Mouse (Mus musculus): ENCODE results near the gene Pmpcb. TPM values are rescaled to one million over a fixed set of nuclear protein-coding genes. Genes with fewer than 3 reads are reported as not detected.

Gene Pmpcb
- polyA plus RNA-seq, 1 experiment from 2014 or later = 84.3 TPM

- 98% methylated on average over 2 of the region's 2 CpGs for WGBS
- ATAC-seq (ENCODE audit: insufficient number of reproducible peaks, insufficient read depth, low FRiP score, low read depth) = no peak
Measured at GRCm38 (mm10) chr5:21719209-21719608, 17.7 kb upstream of the Pmpcb start.

GRCm38 (mm10) chr5:21724427-21724826, 12.5 kb upstream of the Pmpcb start:
- Histone ChIP-seq H3K27ac (ENCODE audit: low read length) (peak overlapping the region; percentile 21; the same call in 1 of the 2 replicates), H3K4me1 (ENCODE audit: control insufficient read depth, insufficient read depth, low read length) (no peaks in the 10 kb centered on the region), H3K4me3 (ENCODE audit: low read depth, low read length) (no peak overlapping the region), H3K9ac (replicated peaks; ENCODE audit: low read depth, low read length) (no peak overlapping the region), H3K27me3 (ENCODE audit: control insufficient read depth, insufficient read depth, low read length) (no peaks in the 10 kb centered on the region), H3K4me2 (replicated peaks; ENCODE audit: low read depth, low read length) (no peak overlapping the region), H3K9me3 (ENCODE audit: control insufficient read depth, low read depth, low read length) (no peaks in the 10 kb centered on the region), H3K36me3 (ENCODE audit: control insufficient read depth, insufficient read depth, low read length) (no peaks in the 10 kb centered on the region)
- ATAC-seq (ENCODE audit: insufficient number of reproducible peaks, insufficient read depth, low FRiP score, low read depth) = no peak
- 36% methylated on average over 1 of the region's 1 CpGs for WGBS

More at GRCm38 (mm10) chr5:21719209-21719608, 17.7 kb upstream of the Pmpcb start:
- Histone ChIP-seq H3K9me3 (ENCODE audit: control insufficient read depth, low read depth, low read length) (no peaks in the 10 kb centered on the region), H3K27ac (ENCODE audit: low read length) (no peak overlapping the region), H3K4me1 (ENCODE audit: control insufficient read depth, insufficient read depth, low read length) (no peaks in the 10 kb centered on the region), H3K36me3 (ENCODE audit: control insufficient read depth, insufficient read depth, low read length) (no peaks in the 10 kb centered on the region), H3K4me2 (replicated peaks; ENCODE audit: low read depth, low read length) (no peak overlapping the region), H3K27me3 (ENCODE audit: control insufficient read depth, insufficient read depth, low read length) (no peaks in the 10 kb centered on the region), H3K4me3 (ENCODE audit: low read depth, low read length) (no peak overlapping the region), H3K9ac (replicated peaks; ENCODE audit: low read depth, low read length) (no peak overlapping the region)

DNA sequence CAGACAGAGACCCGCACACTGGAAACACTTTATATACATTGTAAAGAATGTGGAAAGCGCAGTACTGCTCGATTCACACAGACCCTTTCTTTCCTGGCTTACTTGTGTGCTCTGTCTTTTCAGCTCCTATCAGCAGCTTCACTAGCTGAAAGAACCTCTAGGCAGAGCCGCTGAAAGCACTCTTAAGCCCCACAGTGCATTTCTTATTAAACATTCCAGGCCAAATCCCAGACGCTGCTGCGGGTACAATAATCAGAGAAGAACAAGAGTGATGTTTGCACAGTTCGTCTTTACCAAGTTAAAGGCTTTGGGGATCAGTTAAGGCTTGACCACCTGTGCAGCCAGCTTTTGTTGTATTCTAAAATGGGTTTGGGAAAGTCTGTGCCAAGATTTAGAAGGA, 12.1 kb upstream of the Pmpcb start:
- H3K9me3 ChIP-seq (ENCODE audit: control insufficient read depth, low read depth, low read length) = no peaks in the 10 kb centered on the region
- H3K9ac ChIP-seq (replicated peaks; ENCODE audit: low read depth, low read length) = no peak overlapping the region
- no peak for ATAC-seq (ENCODE audit: insufficient number of reproducible peaks, insufficient read depth, low FRiP score, low read depth)
- H3K4me2 ChIP-seq (replicated peaks; ENCODE audit: low read depth, low read length) = no peak overlapping the region
- no peak overlapping the region for H3K4me3 ChIP-seq (ENCODE audit: low read depth, low read length)
- H3K4me1 ChIP-seq (ENCODE audit: control insufficient read depth, insufficient read depth, low read length) = no peaks in the 10 kb centered on the region
- 21% methylated on average over 7 of the region's 7 CpGs for WGBS
- H3K36me3 ChIP-seq (ENCODE audit: control insufficient read depth, insufficient read depth, low read length) = no peaks in the 10 kb centered on the region
- H3K27ac ChIP-seq (ENCODE audit: low read length) = peak overlapping the region; percentile 21; the same call in 1 of the 2 replicates
- H3K27me3 ChIP-seq (ENCODE audit: control insufficient read depth, insufficient read depth, low read length) = no peaks in the 10 kb centered on the region

- Histone ChIP-seq H3K4me1 (ENCODE audit: control insufficient read depth, insufficient read depth, low read length) (no peaks in the 10 kb centered on the region), H3K9ac (replicated peaks; ENCODE audit: low read depth, low read length) (no peak overlapping the region), H3K4me2 (replicated peaks; ENCODE audit: low read depth, low read length) (no peak overlapping the region), H3K36me3 (ENCODE audit: control insufficient read depth, insufficient read depth, low read length) (no peaks in the 10 kb centered on the region), H3K27me3 (ENCODE audit: control insufficient read depth, insufficient read depth, low read length) (no peaks in the 10 kb centered on the region), H3K27ac (ENCODE audit: low read length) (no peak overlapping the region), H3K4me3 (ENCODE audit: low read depth, low read length) (no peak overlapping the region), H3K9me3 (ENCODE audit: control insufficient read depth, low read depth, low read length) (no peaks in the 10 kb centered on the region)
- 76% methylated on average over 5 of the region's 5 CpGs for WGBS
- no peak for ATAC-seq (ENCODE audit: insufficient number of reproducible peaks, insufficient read depth, low FRiP score, low read depth)
Measured at GRCm38 (mm10) chr5:21729107-21729506, 7.8 kb upstream of the Pmpcb start.

- no peak overlapping the region for H3K4me3 ChIP-seq (ENCODE audit: low read depth, low read length)
- H3K36me3 ChIP-seq (ENCODE audit: control insufficient read depth, insufficient read depth, low read length) = no peaks in the 10 kb centered on the region
- WGBS = 78% methylated on average over 3 of the region's 3 CpGs
- H3K4me2 ChIP-seq (replicated peaks; ENCODE audit: low read depth, low read length) = no peak overlapping the region
- no peaks in the 10 kb centered on the region for H3K9me3 ChIP-seq (ENCODE audit: control insufficient read depth, low read depth, low read length)
- H3K27ac ChIP-seq (ENCODE audit: low read length) = no peak overlapping the region; the same call in 1 of the 2 replicates
- no peaks in the 10 kb centered on the region for H3K27me3 ChIP-seq (ENCODE audit: control insufficient read depth, insufficient read depth, low read length)
- no peak for ATAC-seq (ENCODE audit: insufficient number of reproducible peaks, insufficient read depth, low FRiP score, low read depth)
- H3K4me1 ChIP-seq (ENCODE audit: control insufficient read depth, insufficient read depth, low read length) = no peaks in the 10 kb centered on the region
- H3K9ac ChIP-seq (replicated peaks; ENCODE audit: low read depth, low read length) = no peak overlapping the region
Measured at GRCm38 (mm10) chr5:21732177-21732911, 4.6 kb upstream of the Pmpcb start.

- Histone ChIP-seq H3K9me3 (ENCODE audit: control insufficient read depth, low read depth, low read length) (no peaks in the 10 kb centered on the region), H3K27ac (ENCODE audit: low read length) (no peak overlapping the region; the same call in none of the 2 replicates), H3K27me3 (ENCODE audit: control insufficient read depth, insufficient read depth, low read length) (no peaks in the 10 kb centered on the region), H3K4me1 (ENCODE audit: control insufficient read depth, insufficient read depth, low read length) (peaks cover 3% of the 10 kb centered on the region), H3K4me2 (replicated peaks; ENCODE audit: low read depth, low read length) (no peak overlapping the region), H3K4me3 (ENCODE audit: low read depth, low read length) (no peak overlapping the region), H3K36me3 (ENCODE audit: control insufficient read depth, insufficient read depth, low read length) (no peaks in the 10 kb centered on the region), H3K9ac (replicated peaks; ENCODE audit: low read depth, low read length) (no peak overlapping the region)
- ATAC-seq (ENCODE audit: insufficient number of reproducible peaks, insufficient read depth, low FRiP score, low read depth) = 0 out of 2 replicates have a peak, but pooled peaks have one; percentile 34
- 42% methylated on average over 8 of the region's 8 CpGs for WGBS
Measured at GRCm38 (mm10) chr5:21732930-21733329, 4.0 kb upstream of the Pmpcb start.

DNA sequence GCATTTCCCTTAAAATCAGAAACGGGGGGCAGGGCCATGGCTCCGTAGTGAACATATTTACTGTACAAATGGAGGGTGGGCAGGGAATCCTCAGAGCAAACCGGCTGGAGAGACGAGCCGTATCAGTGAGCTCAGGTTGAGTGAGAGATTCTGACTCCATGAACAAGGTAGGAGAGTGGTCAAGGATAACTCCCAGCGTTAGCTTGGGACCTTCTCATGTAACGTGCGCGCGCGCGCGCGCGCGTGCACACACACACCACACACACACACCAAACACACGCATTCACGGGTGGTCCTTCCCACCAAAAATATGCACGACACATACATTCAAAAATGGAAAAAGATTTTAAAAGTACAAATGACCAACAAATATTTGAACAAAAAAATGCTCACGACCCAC, 1.8 kb upstream of the Pmpcb start:
- Histone ChIP-seq H3K27me3 (ENCODE audit: control insufficient read depth, insufficient read depth, low read length) (no peaks in the 10 kb centered on the region), H3K9ac (replicated peaks; ENCODE audit: low read depth, low read length) (no peak overlapping the region), H3K36me3 (ENCODE audit: control insufficient read depth, insufficient read depth, low read length) (peaks cover 11% of the 10 kb centered on the region), H3K4me3 (ENCODE audit: low read depth, low read length) (no peak overlapping the region), H3K4me1 (ENCODE audit: control insufficient read depth, insufficient read depth, low read length) (peaks cover 9% of the 10 kb centered on the region), H3K27ac (ENCODE audit: low read length) (no peak overlapping the region), H3K9me3 (ENCODE audit: control insufficient read depth, low read depth, low read length) (no peaks in the 10 kb centered on the region), H3K4me2 (replicated peaks; ENCODE audit: low read depth, low read length) (no peak overlapping the region)
- no peak for ATAC-seq (ENCODE audit: insufficient number of reproducible peaks, insufficient read depth, low FRiP score, low read depth)
- WGBS = 86% methylated on average over 20 of the region's 20 CpGs

- peaks cover 15% of the 10 kb centered on the region for H3K36me3 ChIP-seq (ENCODE audit: control insufficient read depth, insufficient read depth, low read length)
- H3K4me1 ChIP-seq (ENCODE audit: control insufficient read depth, insufficient read depth, low read length) = peaks cover 9% of the 10 kb centered on the region
- H3K4me2 ChIP-seq (replicated peaks; ENCODE audit: low read depth, low read length) = no peak overlapping the region
- H3K9ac ChIP-seq (replicated peaks; ENCODE audit: low read depth, low read length) = no peak overlapping the region
- WGBS = 28% methylated on average over 10 of the region's 10 CpGs
- no peaks in the 10 kb centered on the region for H3K27me3 ChIP-seq (ENCODE audit: control insufficient read depth, insufficient read depth, low read length)
- no peak overlapping the region for H3K4me3 ChIP-seq (ENCODE audit: low read depth, low read length)
- no peak for ATAC-seq (ENCODE audit: insufficient number of reproducible peaks, insufficient read depth, low FRiP score, low read depth)
- H3K9me3 ChIP-seq (ENCODE audit: control insufficient read depth, low read depth, low read length) = no peaks in the 10 kb centered on the region
- H3K27ac ChIP-seq (ENCODE audit: low read length) = no peak overlapping the region
Measured at GRCm38 (mm10) chr5:21735584-21735983, 1.4 kb upstream of the Pmpcb start.

- no peaks in the 10 kb centered on the region for H3K27me3 ChIP-seq (ENCODE audit: control insufficient read depth, insufficient read depth, low read length)
- no peak overlapping the region for H3K27ac ChIP-seq (ENCODE audit: low read length)
- 85% methylated on average over 11 of the region's 11 CpGs for WGBS
- H3K4me1 ChIP-seq (ENCODE audit: control insufficient read depth, insufficient read depth, low read length) = peaks cover 9% of the 10 kb centered on the region
- H3K4me2 ChIP-seq (replicated peaks; ENCODE audit: low read depth, low read length) = no peak overlapping the region
- H3K9ac ChIP-seq (replicated peaks; ENCODE audit: low read depth, low read length) = no peak overlapping the region
- H3K4me3 ChIP-seq (ENCODE audit: low read depth, low read length) = no peak overlapping the region
- no peak for ATAC-seq (ENCODE audit: insufficient number of reproducible peaks, insufficient read depth, low FRiP score, low read depth)
- H3K9me3 ChIP-seq (ENCODE audit: control insufficient read depth, low read depth, low read length) = no peaks in the 10 kb centered on the region
- peaks cover 16% of the 10 kb centered on the region for H3K36me3 ChIP-seq (ENCODE audit: control insufficient read depth, insufficient read depth, low read length)
Measured at GRCm38 (mm10) chr5:21736046-21736445, 895 bp upstream of the Pmpcb start.
